Mouse (Mus musculus) thymus, adult 2 months (tissue): ENCODE data around the gene Ccdc169. TPM values are rescaled to one million over a fixed set of nuclear protein-coding genes. Genes with fewer than 3 reads are reported as not detected.

Experiments
- DNase-seq: peaks from one replicate; pipeline ENCODE4 v3.0.0; 2021
- H3K27ac ChIP-seq: fragments of 200-500 bp; 2 replicates; pipeline ENCODE4 v1.5.1; 2012; ENCODE audit warnings: low read length, control low read depth; ENCODE audit not compliant: control insufficient read depth, insufficient read depth
- H3K27me3 ChIP-seq: fragments of 200-500 bp; 2 replicates; pipeline ENCODE4 v1.6.1; 2012; ENCODE audit warnings: mild to moderate bottlenecking, low read length, moderate library complexity, mixed read lengths; ENCODE audit not compliant: control insufficient read depth, insufficient read depth
- H3K36me3 ChIP-seq: fragments of 200-500 bp; 2 replicates; pipeline ENCODE4 v1.6.1; 2012; ENCODE audit warnings: mild to moderate bottlenecking, low read length, moderate library complexity; ENCODE audit not compliant: control insufficient read depth, insufficient read depth
- H3K4me1 ChIP-seq: fragments of 200-500 bp; replicated peaks from 2 replicates; pipeline ENCODE4 v1.6.1; 2012; ENCODE audit warnings: low read length; ENCODE audit not compliant: control insufficient read depth, insufficient read depth
- H3K4me3 ChIP-seq: fragments of 200-500 bp; 2 replicates; pipeline ENCODE4 v1.5.1; 2012; ENCODE audit warnings: mild to moderate bottlenecking, low read length, control low read depth, moderate library complexity; ENCODE audit not compliant: control insufficient read depth, insufficient read depth
- CTCF ChIP-seq: fragments of 200-500 bp; IDR thresholded peaks from 2 replicates; pipeline ENCODE4 v1.5.1; 2012; ENCODE audit warnings: mild to moderate bottlenecking, control low read depth, low read length, moderate library complexity, borderline replicate concordance; ENCODE audit not compliant: control insufficient read depth, poor library complexity, insufficient read depth; ENCODE audit errors: extremely low read depth
- POLR2A ChIP-seq: fragments of 200-500 bp; IDR thresholded peaks from 2 replicates; pipeline ENCODE4 v1.6.1; 2012; ENCODE audit warnings: mild to moderate bottlenecking, low read length, control low read depth, moderate library complexity; ENCODE audit not compliant: control insufficient read depth, poor library complexity, insufficient read depth; ENCODE audit errors: extremely low read depth
- WGBS: fragments of 180-500 bp; shearing (Covaris S2); methylation state at CpG from one replicate; pipeline ENCODE4 v1.1.7; 2018; 5-methylcytosine and 5-hydroxymethylcytosine counted together
- polyA plus RNA-seq: library from polyadenylated mRNA; depleted of rRNA; stranded (reverse); fragments of >200 nt; gene quantifications from 2 replicates; pipeline ENCODE4 v1.2.3, GENCODE M21; 2012

The Ccdc169 gene
- polyA plus RNA-seq, 1 experiment, result not detected

DNA sequence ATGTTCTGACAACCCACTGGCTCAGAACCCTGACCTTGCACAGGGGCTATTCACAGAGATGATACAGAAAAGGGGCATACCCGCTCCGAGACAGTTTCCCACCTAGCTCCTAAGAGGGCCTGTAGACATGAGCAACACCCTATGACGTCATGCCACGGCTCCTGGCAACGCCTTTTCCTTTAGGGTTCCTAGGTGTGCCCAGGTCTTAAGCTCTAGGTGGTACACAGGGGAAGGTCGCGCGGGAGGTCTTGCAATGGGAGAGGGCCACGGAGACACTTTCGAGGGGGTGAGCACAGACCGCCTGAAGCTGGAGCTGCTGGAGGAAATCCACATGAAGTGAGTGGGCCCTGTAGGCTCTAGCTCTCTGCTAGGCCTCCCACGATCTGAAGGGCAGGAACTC is 2.7 kb downstream of the Ccdc169 start:
- H3K4me3 ChIP-seq, result no peak overlapping the region
- TF ChIP-seq CTCF (no peak), POLR2A (no peak)
- H3K27me3 ChIP-seq, result no peaks in the 10 kb centered on the region
- no peak overlapping the region for H3K27ac ChIP-seq
- WGBS, result 95% methylated on average over 12 of the region's 12 CpGs
- H3K4me1 ChIP-seq, result no peaks in the 10 kb centered on the region
- DNase-seq, result no peak
- no peaks in the 10 kb centered on the region for H3K36me3 ChIP-seq

DNA sequence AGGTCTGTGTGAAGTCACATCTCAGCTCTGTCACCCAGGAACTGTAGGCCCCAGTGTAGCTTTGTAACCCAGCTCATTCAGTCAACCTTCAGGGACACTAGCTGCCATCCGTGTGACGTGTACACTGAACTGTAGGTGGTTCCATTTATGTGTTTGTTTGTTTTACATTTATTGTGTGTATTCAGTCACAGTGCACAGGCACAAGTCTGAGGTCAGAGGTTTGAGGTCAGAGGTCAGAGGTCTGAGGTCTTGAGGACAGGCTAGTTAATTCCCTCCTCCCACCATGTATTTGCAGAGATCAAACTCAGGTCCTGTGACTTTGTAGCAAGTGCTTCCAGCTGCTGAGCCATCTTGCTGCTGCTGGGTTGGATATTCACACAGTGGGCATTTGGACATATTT is 4.3 kb downstream of the Ccdc169 start:
- H3K27ac ChIP-seq, result no peak overlapping the region
- TF ChIP-seq CTCF, result no peak
- no peak for TF ChIP-seq POLR2A
- WGBS, result 94% methylated on average over 2 of the region's 2 CpGs
- no peaks in the 10 kb centered on the region for H3K27me3 ChIP-seq
- no peaks in the 10 kb centered on the region for H3K4me1 ChIP-seq
- no peaks in the 10 kb centered on the region for H3K36me3 ChIP-seq
- no peak for DNase-seq
- H3K4me3 ChIP-seq, result no peak overlapping the region

DNA sequence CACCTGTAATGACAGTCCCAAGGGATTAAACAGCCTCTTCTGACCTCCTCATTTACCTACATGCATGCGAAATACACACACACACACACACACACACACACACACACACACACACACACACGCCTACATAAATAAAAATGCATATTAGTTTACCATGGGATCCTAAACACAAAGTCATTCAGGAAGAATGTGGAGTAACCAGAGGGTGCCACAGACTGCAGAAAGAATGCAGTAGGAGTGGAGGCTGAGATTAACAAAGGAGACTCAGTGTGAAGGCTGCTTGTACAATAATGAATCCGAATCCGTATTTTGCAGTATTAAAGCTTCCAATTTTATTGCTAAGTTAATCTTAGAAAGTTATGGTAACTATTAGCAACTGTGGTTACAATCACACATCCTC is 7.8 kb downstream of the Ccdc169 start:
- 95% methylated on average over 4 of the region's 4 CpGs for WGBS
- Histone ChIP-seq H3K27ac (no peak overlapping the region), H3K36me3 (no peaks in the 10 kb centered on the region), H3K4me1 (no peaks in the 10 kb centered on the region), H3K4me3 (no peak overlapping the region), H3K27me3 (no peaks in the 10 kb centered on the region)
- DNase-seq, result no peak
- no peak for TF ChIP-seq CTCF
- TF ChIP-seq POLR2A, result no peak

DNA sequence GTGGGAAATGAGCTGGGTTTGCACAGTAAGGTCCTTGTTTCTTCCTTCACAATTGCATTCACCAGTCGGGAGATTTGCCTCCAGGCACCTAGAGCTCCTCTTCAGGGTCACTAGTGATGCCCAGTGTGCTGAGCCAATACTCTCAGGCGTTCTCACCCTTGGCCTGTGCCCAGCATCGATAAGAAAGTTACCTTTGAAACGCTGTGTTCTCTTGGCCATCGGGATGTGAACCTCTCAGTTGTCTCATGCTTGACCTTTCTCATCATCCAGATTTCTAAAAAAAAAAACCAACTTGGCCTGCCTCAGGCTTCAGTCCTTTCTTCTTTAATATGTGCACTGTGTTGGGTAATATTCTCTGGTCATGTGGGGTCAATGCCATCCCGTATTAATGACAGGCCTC is 9.3 kb downstream of the Ccdc169 start:
- TF ChIP-seq CTCF, result no peak
- no peak for TF ChIP-seq POLR2A
- no peak overlapping the region for H3K27ac ChIP-seq
- WGBS, result 85% methylated on average over 6 of the region's 6 CpGs
- H3K36me3 ChIP-seq, result no peaks in the 10 kb centered on the region
- H3K4me1 ChIP-seq, result no peaks in the 10 kb centered on the region
- no peak overlapping the region for H3K4me3 ChIP-seq
- no peaks in the 10 kb centered on the region for H3K27me3 ChIP-seq
- DNase-seq, result no peak

DNA sequence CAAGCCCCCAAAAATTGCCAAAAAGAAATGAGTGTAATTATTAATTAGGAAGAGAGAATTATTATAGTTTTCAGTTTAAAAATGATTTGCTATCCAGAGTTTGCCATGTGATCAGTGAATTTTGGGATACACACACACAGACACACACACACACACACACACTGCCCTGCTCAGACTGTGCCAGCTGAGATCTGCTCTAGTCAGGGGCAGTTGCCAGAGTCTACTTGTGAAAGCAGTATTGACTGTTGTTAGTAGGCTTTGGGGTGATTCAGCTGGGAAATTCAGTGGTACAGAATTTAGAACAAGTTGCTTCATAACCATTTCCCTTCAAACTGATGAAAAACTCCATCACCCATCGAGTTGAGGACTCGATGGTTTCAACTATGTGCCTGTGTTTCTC is 10.0 kb downstream of the Ccdc169 start:
- Histone ChIP-seq H3K4me3 (no peak overlapping the region), H3K36me3 (no peaks in the 10 kb centered on the region), H3K27ac (no peak overlapping the region), H3K27me3 (no peaks in the 10 kb centered on the region), H3K4me1 (no peaks in the 10 kb centered on the region)
- 80% methylated on average over 2 of the region's 2 CpGs for WGBS
- DNase-seq, result no peak
- TF ChIP-seq CTCF (no peak), POLR2A (no peak)

DNA sequence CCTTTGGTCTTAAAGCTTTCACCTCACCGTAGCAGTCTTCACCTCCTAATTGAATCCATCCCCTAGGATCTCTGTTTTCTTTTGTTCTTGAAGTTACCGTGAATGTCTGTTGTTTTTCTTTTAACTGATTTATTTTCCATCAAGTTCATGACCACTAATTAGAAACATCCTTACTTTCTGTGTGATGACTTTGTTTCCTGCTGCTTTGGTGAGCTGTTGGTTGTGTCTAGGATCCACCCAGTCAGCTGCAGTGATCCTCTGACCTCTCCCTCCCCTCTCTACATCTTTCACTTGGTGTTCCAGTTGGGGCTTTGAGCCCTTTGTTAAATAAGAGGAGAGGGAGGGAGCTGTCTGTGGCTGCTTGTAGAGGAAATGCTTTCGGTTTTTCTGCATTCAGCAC is 11.0 kb downstream of the Ccdc169 start:
- Histone ChIP-seq H3K36me3 (no peaks in the 10 kb centered on the region), H3K27ac (no peak overlapping the region), H3K4me1 (no peaks in the 10 kb centered on the region), H3K27me3 (no peaks in the 10 kb centered on the region), H3K4me3 (no peak overlapping the region)
- TF ChIP-seq POLR2A (no peak), CTCF (no peak)
- DNase-seq, result no peak
- 54% methylated on average over 3 of the region's 3 CpGs for WGBS

DNA sequence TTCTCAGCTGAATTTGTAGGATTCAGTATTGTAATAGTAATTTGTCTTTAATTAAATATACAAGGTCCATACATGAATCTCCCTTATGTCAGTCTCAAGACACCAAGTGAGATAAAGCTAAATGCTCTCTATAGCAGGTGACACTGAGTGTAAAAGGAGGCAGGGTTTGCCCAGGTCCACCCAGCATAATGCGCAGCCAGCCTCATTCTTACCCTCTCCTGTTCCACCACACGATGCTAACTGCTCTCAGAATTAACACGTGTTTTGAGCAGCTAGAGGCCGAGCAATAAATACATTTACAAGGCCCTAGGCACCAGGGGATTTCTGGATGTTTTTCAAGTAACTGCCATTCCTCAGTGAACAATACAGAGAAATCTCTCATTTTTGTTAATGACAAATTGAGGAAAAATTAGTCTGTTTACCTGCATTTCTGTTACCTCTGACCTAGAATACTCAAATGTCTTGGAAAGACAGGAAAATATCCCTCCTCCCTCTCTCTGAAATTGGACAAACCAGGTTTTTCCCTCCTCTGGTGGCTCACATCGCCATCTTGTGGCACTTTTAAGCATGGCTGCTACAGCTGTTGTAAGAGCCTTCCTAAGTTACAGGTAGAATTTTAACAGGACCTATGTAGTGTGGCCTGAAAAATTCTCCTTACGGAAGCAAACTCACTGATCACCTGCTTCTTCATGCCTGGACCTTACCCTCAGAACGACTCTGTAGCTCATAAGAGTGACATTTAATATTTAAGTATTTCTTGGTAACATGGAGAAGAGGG is 14.7 kb downstream of the Ccdc169 start:
- WGBS, result 53% methylated on average over 7 of the region's 7 CpGs
- no peak for DNase-seq
- H3K4me3 ChIP-seq, result no peak overlapping the region
- H3K4me1 ChIP-seq, result no peaks in the 10 kb centered on the region
- no peak overlapping the region for H3K27ac ChIP-seq
- no peaks in the 10 kb centered on the region for H3K36me3 ChIP-seq
- TF ChIP-seq CTCF (no peak), POLR2A (no peak)
- H3K27me3 ChIP-seq, result no peaks in the 10 kb centered on the region

DNA sequence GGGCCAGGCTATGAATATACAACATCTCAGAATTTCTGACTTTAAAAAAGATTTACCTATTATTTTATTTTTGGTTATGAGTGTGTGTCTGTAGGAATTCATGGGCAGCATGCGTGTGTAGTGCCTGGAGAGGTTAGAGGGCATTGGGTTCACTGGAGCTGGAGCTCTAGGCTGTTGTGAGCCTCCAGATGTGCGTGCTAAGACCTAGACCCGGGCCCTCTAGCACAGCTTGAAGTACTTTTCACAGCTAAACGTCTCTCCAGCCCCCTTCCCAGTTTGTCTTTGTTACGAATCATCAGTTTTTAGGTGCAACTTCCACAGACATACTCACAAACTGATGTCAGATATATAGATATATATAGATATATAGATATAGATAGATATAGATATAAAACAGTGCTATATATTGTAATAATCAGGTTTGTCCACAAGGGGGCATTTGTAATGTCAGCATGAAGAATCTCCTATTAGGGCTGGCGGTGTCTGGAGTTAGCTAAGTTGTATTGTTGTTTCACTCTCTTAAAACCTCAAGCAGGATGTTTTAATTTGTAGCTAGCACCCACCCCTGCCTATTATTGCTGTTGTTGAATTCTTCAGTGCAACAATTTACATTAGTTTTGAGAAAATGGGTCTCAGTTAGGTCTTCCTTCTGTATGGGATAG is 15.7 kb downstream of the Ccdc169 start:
- WGBS, result 74% methylated on average over 6 of the region's 6 CpGs
- TF ChIP-seq POLR2A (no peak), CTCF (no peak)
- no peaks in the 10 kb centered on the region for H3K36me3 ChIP-seq
- no peaks in the 10 kb centered on the region for H3K4me1 ChIP-seq
- no peaks in the 10 kb centered on the region for H3K27me3 ChIP-seq
- no peak for DNase-seq
- H3K27ac ChIP-seq, result no peak overlapping the region
- H3K4me3 ChIP-seq, result no peak overlapping the region
